Mouse (Mus musculus) cerebellum, adult 2 months (tissue): Measurements from ENCODE around the gene Actr8.

Experiments used
- CTCF ChIP-seq: fragments of 200-500 bp; IDR thresholded peaks from 2 replicates; pipeline ENCODE4 v1.5.1; 2011; ENCODE audit warnings: low read depth, mild to moderate bottlenecking, control low read depth, low read length, moderate library complexity, borderline replicate concordance; ENCODE audit not compliant: insufficient read depth
- POLR2A ChIP-seq: fragments of 200-500 bp; IDR thresholded peaks from 2 replicates; pipeline ENCODE4 v1.6.1; 2011; ENCODE audit warnings: low read length, control low read depth, borderline replicate concordance; ENCODE audit not compliant: insufficient read depth

DNA sequence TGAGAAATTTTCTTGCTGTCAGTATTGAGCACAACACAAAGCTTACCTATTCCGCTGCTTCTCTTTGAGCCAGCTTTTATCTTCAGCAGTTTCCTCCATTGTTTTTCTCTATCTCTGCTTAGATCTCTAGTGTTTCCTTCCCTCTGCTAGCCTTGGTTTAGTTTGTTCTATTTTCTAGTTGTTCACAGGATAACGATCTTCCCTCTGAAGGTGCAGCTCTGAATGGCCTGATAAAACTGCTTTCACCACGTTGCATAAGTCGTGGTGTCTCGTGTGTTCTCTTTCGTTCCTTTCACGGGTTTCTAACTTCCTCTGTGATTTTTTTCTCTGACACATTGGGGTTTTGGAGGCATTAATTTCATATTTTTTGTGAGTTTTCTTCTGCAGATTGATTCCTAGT, 46.2 kb downstream of the Actr8 start:
- TF ChIP-seq CTCF (no peak), POLR2A (no peak)
